Mouse (Mus musculus) testis, adult 2 months (tissue): ENCODE results near the gene Plekhg6. TPM values are rescaled to one million over a fixed set of nuclear protein-coding genes. Genes with fewer than 3 reads are reported as not detected.

Experiments
- H3K27ac ChIP-seq: fragments of 200-500 bp; 2 replicates; pipeline ENCODE4 v1.5.1; 2012; ENCODE audit warnings: low read depth, low read length; ENCODE audit not compliant: control insufficient read depth, insufficient read depth
- H3K27me3 ChIP-seq: fragments of 200-500 bp; 2 replicates; pipeline ENCODE4 v1.6.1; 2012; ENCODE audit warnings: mild to moderate bottlenecking, low read length, moderate library complexity; ENCODE audit not compliant: control insufficient read depth, insufficient read depth
- H3K36me3 ChIP-seq: fragments of 200-500 bp; 2 replicates; pipeline ENCODE4 v1.6.1; 2012; ENCODE audit warnings: mild to moderate bottlenecking, low read length; ENCODE audit not compliant: control insufficient read depth, insufficient read depth
- H3K4me1 ChIP-seq: fragments of 200-500 bp; 2 replicates; pipeline ENCODE4 v1.6.1; 2012; ENCODE audit warnings: low read length; ENCODE audit not compliant: control insufficient read depth, insufficient read depth
- H3K4me3 ChIP-seq: fragments of 200-500 bp; 2 replicates; pipeline ENCODE4 v1.5.1; 2012; ENCODE audit warnings: low read depth, mild to moderate bottlenecking, low read length, moderate library complexity, mixed read lengths; ENCODE audit not compliant: control insufficient read depth
- CTCF ChIP-seq: fragments of 200-500 bp; IDR thresholded peaks from 2 replicates; pipeline ENCODE4 v1.5.1; 2012; ENCODE audit warnings: low read depth, mild to moderate bottlenecking, inconsistent platforms, low read length, moderate library complexity; ENCODE audit not compliant: control insufficient read depth, insufficient read depth, insufficient replicate concordance
- POLR2A ChIP-seq: fragments of 200-500 bp; IDR thresholded peaks from 2 replicates; pipeline ENCODE4 v1.6.1; 2012; ENCODE audit warnings: low read depth, mild to moderate bottlenecking, inconsistent platforms, low read length, moderate library complexity; ENCODE audit not compliant: control insufficient read depth
- polyA plus RNA-seq: library from polyadenylated mRNA; depleted of rRNA; stranded (reverse); fragments of >200 nt; gene quantifications from 2 replicates; pipeline ENCODE4 v1.2.3, GENCODE M21; 2012

Plekhg6 gene
- polyA plus RNA-seq, 1 experiment = 0.11 TPM

DNA sequence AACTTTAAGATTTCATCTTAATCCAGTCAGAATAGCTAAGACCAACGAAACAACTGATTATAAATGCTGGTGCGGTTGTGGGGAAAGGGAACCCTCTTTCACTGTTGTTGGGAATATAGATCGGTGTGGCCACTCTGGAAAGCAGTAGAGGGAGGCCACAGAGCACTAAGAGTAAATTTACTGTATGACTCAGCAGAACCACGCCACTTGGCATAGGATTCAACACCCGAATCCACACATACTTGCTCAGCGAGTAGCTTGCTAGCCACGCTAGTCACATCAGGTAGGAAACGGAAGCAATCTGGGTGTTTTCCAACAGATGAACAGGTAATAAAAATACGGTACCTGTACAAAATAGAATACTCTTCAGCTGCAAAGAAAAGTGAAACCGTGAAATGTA is 27.1 kb upstream of the Plekhg6 start:
- peaks cover 2% of the 10 kb centered on the region; the same call in 1 of the 2 replicates for H3K4me1 ChIP-seq

GRCm38 (mm10) chr6:125407224-125407623 is 26.6 kb upstream of the Plekhg6 start:
- Histone ChIP-seq H3K36me3 (no peaks in the 10 kb centered on the region), H3K4me1 (peaks cover 2% of the 10 kb centered on the region; the same call in 1 of the 2 replicates), H3K27ac (no peak overlapping the region), H3K4me3 (no peak overlapping the region), H3K27me3 (no peaks in the 10 kb centered on the region)
- no peak for TF ChIP-seq CTCF
- no peak for TF ChIP-seq POLR2A

More for the DNA sequence above, 27.1 kb upstream of the Plekhg6 start:
- no peak overlapping the region for H3K4me3 ChIP-seq
- H3K27me3 ChIP-seq = no peaks in the 10 kb centered on the region
- H3K36me3 ChIP-seq = no peaks in the 10 kb centered on the region
- TF ChIP-seq CTCF (no peak), POLR2A (no peak)
- no peak overlapping the region for H3K27ac ChIP-seq

GRCm38 (mm10) chr6:125405461-125406382 is 25.1 kb upstream of the Plekhg6 start:
- no peaks in the 10 kb centered on the region for H3K36me3 ChIP-seq
- no peak overlapping the region for H3K27ac ChIP-seq

DNA sequence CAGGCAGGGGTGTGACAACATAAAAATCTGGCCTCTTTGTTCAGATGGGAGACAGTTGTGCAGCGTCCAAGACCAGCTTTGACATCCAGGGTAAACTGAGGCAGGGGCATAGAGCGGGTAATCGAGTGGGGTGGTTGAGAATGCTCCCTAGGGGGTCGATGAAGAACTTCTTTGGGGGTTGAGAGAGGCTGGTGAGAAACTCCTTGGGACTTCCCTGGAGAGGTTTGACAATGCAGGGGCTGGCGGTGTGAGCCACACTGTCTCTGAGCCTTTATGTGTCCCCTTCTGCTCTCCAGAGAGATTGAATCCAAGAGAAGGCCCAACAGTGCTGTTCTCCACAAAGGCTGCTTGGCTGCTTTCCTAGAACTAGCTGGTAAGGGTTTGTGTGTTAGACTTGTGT is 9.3 kb upstream of the Plekhg6 start:
- Histone ChIP-seq H3K27ac (no peak overlapping the region), H3K4me3 (no peak overlapping the region), H3K4me1 (no peaks in the 10 kb centered on the region), H3K27me3 (no peaks in the 10 kb centered on the region), H3K36me3 (no peaks in the 10 kb centered on the region)
- TF ChIP-seq CTCF = no peak
- no peak for TF ChIP-seq POLR2A

More at GRCm38 (mm10) chr6:125405461-125406382, 25.1 kb upstream of the Plekhg6 start:
- H3K4me3 ChIP-seq = no peak overlapping the region
- no peaks in the 10 kb centered on the region for H3K4me1 ChIP-seq
- H3K27me3 ChIP-seq = no peaks in the 10 kb centered on the region
- TF ChIP-seq CTCF = no peak
- no peak for TF ChIP-seq POLR2A

- H3K4me1 ChIP-seq = no peaks in the 10 kb centered on the region; the same call in 1 of the 2 replicates
- TF ChIP-seq CTCF = no peak
- TF ChIP-seq POLR2A = no peak
- no peak overlapping the region for H3K27ac ChIP-seq
- no peaks in the 10 kb centered on the region for H3K36me3 ChIP-seq
- H3K4me3 ChIP-seq = no peak overlapping the region
- H3K27me3 ChIP-seq = no peaks in the 10 kb centered on the region
Measured at GRCm38 (mm10) chr6:125386080-125386479, 5.5 kb upstream of the Plekhg6 start.

DNA sequence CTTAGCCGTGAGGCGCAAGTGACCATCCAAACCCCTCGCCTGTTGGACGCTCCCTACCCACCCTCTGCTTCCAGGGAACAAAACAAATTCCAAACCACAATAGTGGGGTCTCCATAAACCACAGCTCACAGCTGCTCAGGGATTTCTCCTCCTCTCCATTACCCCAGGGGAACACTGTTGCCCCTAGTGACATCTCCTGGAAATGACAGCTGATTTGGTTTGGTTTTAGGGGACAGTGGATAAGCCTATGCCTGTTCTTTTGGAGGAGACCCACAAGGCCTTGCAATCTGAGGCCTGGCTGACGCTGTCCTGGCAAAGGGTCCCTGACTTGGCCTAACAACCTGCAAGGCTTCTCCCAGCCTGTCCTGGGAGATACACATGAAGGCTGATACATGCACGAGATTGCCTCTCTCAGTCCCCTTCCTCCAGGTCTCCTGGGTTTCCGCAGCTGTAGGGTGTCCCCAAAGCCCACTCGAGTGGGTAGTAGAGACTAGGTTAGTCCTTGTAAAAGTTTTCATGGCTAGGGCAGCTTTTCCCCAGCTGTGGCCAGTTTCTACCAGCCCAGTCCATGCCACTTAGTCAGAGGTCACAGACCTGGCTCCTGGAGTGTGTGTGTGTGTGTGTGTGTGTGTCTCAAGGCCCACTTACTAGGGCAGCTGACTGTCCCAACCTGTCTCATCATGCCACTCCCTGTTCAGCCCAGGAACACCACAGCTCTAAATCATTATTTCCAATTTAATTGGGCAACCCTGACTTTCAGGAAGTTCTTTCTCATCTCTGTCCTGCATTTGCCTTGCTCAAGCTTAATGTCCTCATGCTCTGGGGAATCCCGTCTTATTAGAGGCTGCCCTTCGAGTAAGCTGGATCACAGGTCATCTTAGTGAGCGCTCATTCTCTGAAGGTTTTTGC is 4.7 kb upstream of the Plekhg6 start:
- no peaks in the 10 kb centered on the region for H3K27me3 ChIP-seq
- H3K36me3 ChIP-seq = no peaks in the 10 kb centered on the region
- H3K4me1 ChIP-seq = peaks cover 3% of the 10 kb centered on the region
- no peak overlapping the region for H3K4me3 ChIP-seq
- no peak overlapping the region for H3K27ac ChIP-seq
- TF ChIP-seq CTCF (no peak; the same call in 1 of the 2 replicates), POLR2A (no peak)

- Histone ChIP-seq H3K4me3 (no peak overlapping the region), H3K4me1 (peaks cover 6% of the 10 kb centered on the region), H3K27me3 (no peaks in the 10 kb centered on the region), H3K27ac (no peak overlapping the region), H3K36me3 (no peaks in the 10 kb centered on the region)
- TF ChIP-seq POLR2A (no peak), CTCF (no peak)
Measured at GRCm38 (mm10) chr6:125382024-125382423, 1.4 kb upstream of the Plekhg6 start.
